Mouse (Mus musculus): ENCODE data around the gene Aco2. TPM values are rescaled to one million over a fixed set of nuclear protein-coding genes. Genes with fewer than 3 reads are reported as not detected.

The Aco2 gene
- polyA plus RNA-seq, 2 experiments: 127 to 158 TPM

GRCm38 (mm10) chr15:81958906-81959305 lies 86.8 kb downstream of the Aco2 start:
- H3K4me2 ChIP-seq (replicated peaks; ENCODE audit: low read depth, low read length, severe bottlenecking): no peak overlapping the region
- no peak overlapping the region for H3K4me3 ChIP-seq (replicated peaks; ENCODE audit: low read length)
- no peaks in the 10 kb centered on the region for H3K27me3 ChIP-seq (ENCODE audit: control insufficient read depth, insufficient read depth, low read length)
- 83% methylated on average over 3 of the region's 3 CpGs for WGBS
- H3K9me3 ChIP-seq (ENCODE audit: control insufficient read depth, low read length): no peaks in the 10 kb centered on the region
- ATAC-seq (ENCODE audit: low FRiP score, low read depth): no peak
- no peak overlapping the region for H3K9ac ChIP-seq (ENCODE audit: low read depth, low read length, severe bottlenecking)
- H3K27ac ChIP-seq (replicated peaks; ENCODE audit: low read depth, low read length): no peak overlapping the region
- no peak for TF ChIP-seq POLR2A (IDR thresholded peaks at IDR 0.05; ENCODE audit: borderline replicate concordance, extremely low read depth, insufficient read depth, insufficient read length)
- DNase-seq (ENCODE audit: low spot score): no peak
- H3K36me3 ChIP-seq (ENCODE audit: control insufficient read depth, insufficient read depth, low read length): peaks cover 18% of the 10 kb centered on the region
- H3K4me1 ChIP-seq (ENCODE audit: control insufficient read depth, insufficient read depth, low read length): no peaks in the 10 kb centered on the region

- TF ChIP-seq POLR2A (IDR thresholded peaks at IDR 0.05; ENCODE audit: borderline replicate concordance, extremely low read depth, insufficient read depth, insufficient read length): no peak
- Histone ChIP-seq H3K9me3 (ENCODE audit: control insufficient read depth, low read length) (no peaks in the 10 kb centered on the region), H3K4me2 (replicated peaks; ENCODE audit: low read depth, low read length, severe bottlenecking) (peak within 1 kb of the TSS; percentile 97), H3K9ac (ENCODE audit: low read depth, low read length, severe bottlenecking) (peak within 1 kb of the TSS; percentile 72), H3K27me3 (ENCODE audit: control insufficient read depth, insufficient read depth, low read length) (no peaks in the 10 kb centered on the region), H3K4me3 (replicated peaks; ENCODE audit: low read length) (peak within 1 kb of the TSS; percentile 67), H3K27ac (replicated peaks; ENCODE audit: low read depth, low read length) (peak within 1 kb of the TSS; percentile 68), H3K4me1 (ENCODE audit: control insufficient read depth, insufficient read depth, low read length) (no peaks in the 10 kb centered on the region), H3K36me3 (ENCODE audit: control insufficient read depth, insufficient read depth, low read length) (peaks cover 2% of the 10 kb centered on the region)
- ATAC-seq (ENCODE audit: low FRiP score, low read depth) (peak; percentile 98), DNase-seq (ENCODE audit: low spot score) (peak; percentile 99)
- under 1% methylated on average over 62 of the region's 77 CpGs for WGBS
These were observed 88.3 kb downstream of the Aco2 start, which contains the start of gene Pmm1 for GRCm38 (mm10) chr15:81960171-81961077. Gene Pmm1, minus strand, starts transcription at chr15:81960930.

GRCm38 (mm10) chr15:81961078-81961451 lies 89.0 kb downstream of the Aco2 start:
- Histone ChIP-seq H3K36me3 (ENCODE audit: control insufficient read depth, insufficient read depth, low read length) (no peaks in the 10 kb centered on the region; the same call in 1 of the 2 replicates), H3K9ac (ENCODE audit: low read depth, low read length, severe bottlenecking) (no peak overlapping the region), H3K9me3 (ENCODE audit: control insufficient read depth, low read length) (no peaks in the 10 kb centered on the region), H3K4me3 (replicated peaks; ENCODE audit: low read length) (peak overlapping the region; percentile 67), H3K27ac (replicated peaks; ENCODE audit: low read depth, low read length) (no peak overlapping the region), H3K4me2 (replicated peaks; ENCODE audit: low read depth, low read length, severe bottlenecking) (peak overlapping the region; percentile 97), H3K27me3 (ENCODE audit: control insufficient read depth, insufficient read depth, low read length) (no peaks in the 10 kb centered on the region), H3K4me1 (ENCODE audit: control insufficient read depth, insufficient read depth, low read length) (no peaks in the 10 kb centered on the region)
- no peak for TF ChIP-seq POLR2A (IDR thresholded peaks at IDR 0.05; ENCODE audit: borderline replicate concordance, extremely low read depth, insufficient read depth, insufficient read length)
- DNase-seq (ENCODE audit: low spot score): no peak
- ATAC-seq (ENCODE audit: low FRiP score, low read depth): no peak
- WGBS: under 1% methylated on average over 4 of the region's 8 CpGs

GRCm38 (mm10) chr15:81964262-81964661 lies 92.2 kb downstream of the Aco2 start:
- H3K4me2 ChIP-seq (replicated peaks; ENCODE audit: low read depth, low read length, severe bottlenecking): no peak overlapping the region
- H3K36me3 ChIP-seq (ENCODE audit: control insufficient read depth, insufficient read depth, low read length): no peaks in the 10 kb centered on the region
- no peaks in the 10 kb centered on the region for H3K4me1 ChIP-seq (ENCODE audit: control insufficient read depth, insufficient read depth, low read length)
- no peak overlapping the region for H3K4me3 ChIP-seq (replicated peaks; ENCODE audit: low read length)
- H3K27me3 ChIP-seq (ENCODE audit: control insufficient read depth, insufficient read depth, low read length): no peaks in the 10 kb centered on the region
- no peaks in the 10 kb centered on the region for H3K9me3 ChIP-seq (ENCODE audit: control insufficient read depth, low read length)
- no peak overlapping the region for H3K9ac ChIP-seq (ENCODE audit: low read depth, low read length, severe bottlenecking)
- WGBS: 29% methylated on average over 1 of the region's 1 CpGs
- TF ChIP-seq POLR2A (IDR thresholded peaks at IDR 0.05; ENCODE audit: borderline replicate concordance, extremely low read depth, insufficient read depth, insufficient read length): no peak
- no peak overlapping the region for H3K27ac ChIP-seq (replicated peaks; ENCODE audit: low read depth, low read length)
- no peak for DNase-seq (ENCODE audit: low spot score)
- no peak for ATAC-seq (ENCODE audit: low FRiP score, low read depth)

Other genes starting within 250 kb of the Aco2 start
- gene L3mbtl2, start 208.4 kb upstream of the Aco2 start, polyA plus RNA-seq (2012; rRNA removed): 16.2 and 18.1 TPM in 2 replicates
- 14.5 and 15.9 TPM in 2 replicates for gene L3mbtl2, start 208.4 kb upstream of the Aco2 start, polyA plus RNA-seq (2014; fragmentation: Nextera tagmentation; extraction: Ambion mirVana)
- gene Chadl, start 175.0 kb upstream of the Aco2 start, polyA plus RNA-seq (2012; rRNA removed): 46.3 and 87.4 TPM in 2 replicates
- 22.6 and 27.4 TPM in 2 replicates for gene Chadl, start 175.0 kb upstream of the Aco2 start, polyA plus RNA-seq (2014; fragmentation: Nextera tagmentation; extraction: Ambion mirVana)
- gene Zc3h7b, start 127.3 kb upstream of the Aco2 start, polyA plus RNA-seq (2012; rRNA removed): 61.9 and 70.8 TPM in 2 replicates
- gene Zc3h7b, start 127.3 kb upstream of the Aco2 start, polyA plus RNA-seq (2014; fragmentation: Nextera tagmentation; extraction: Ambion mirVana): 38.5 and 43.2 TPM in 2 replicates
- 69.7 and 74.3 TPM in 2 replicates for gene Rangap1, start 126.8 kb upstream of the Aco2 start, polyA plus RNA-seq (2012; rRNA removed)
- gene Rangap1, start 126.8 kb upstream of the Aco2 start, polyA plus RNA-seq (2014; fragmentation: Nextera tagmentation; extraction: Ambion mirVana): 83.7 and 86.6 TPM in 2 replicates
- gene Tef, start 69.9 kb upstream of the Aco2 start, polyA plus RNA-seq (2012; rRNA removed): 45.7 and 49.2 TPM in 2 replicates
- gene Tef, start 69.9 kb upstream of the Aco2 start, polyA plus RNA-seq (2014; fragmentation: Nextera tagmentation; extraction: Ambion mirVana): 25.5 and 29.3 TPM in 2 replicates
- gene Tob2, start 13.5 kb upstream of the Aco2 start, polyA plus RNA-seq (2012; rRNA removed): 23.7 and 28.1 TPM in 2 replicates
- 23.4 and 24.7 TPM in 2 replicates for gene Tob2, start 13.5 kb upstream of the Aco2 start, polyA plus RNA-seq (2014; fragmentation: Nextera tagmentation; extraction: Ambion mirVana)
- gene Phf5a, start 398 bp upstream of the Aco2 start, polyA plus RNA-seq (2012; rRNA removed): 91.7 and 96.8 TPM in 2 replicates
- gene Phf5a, start 398 bp upstream of the Aco2 start, polyA plus RNA-seq (2014; fragmentation: Nextera tagmentation; extraction: Ambion mirVana): 159 and 163 TPM in 2 replicates
- gene Polr3h, start 53.9 kb downstream of the Aco2 start, polyA plus RNA-seq (2012; rRNA removed): 20.5 and 25.0 TPM in 2 replicates
- gene Polr3h, start 53.9 kb downstream of the Aco2 start, polyA plus RNA-seq (2014; fragmentation: Nextera tagmentation; extraction: Ambion mirVana): 69.1 and 71.6 TPM in 2 replicates
- 16.2 and 23.6 TPM in 2 replicates for gene Csdc2, start 64.5 kb downstream of the Aco2 start, polyA plus RNA-seq (2012; rRNA removed)
- 13.5 and 14.3 TPM in 2 replicates for gene Csdc2, start 64.5 kb downstream of the Aco2 start, polyA plus RNA-seq (2014; fragmentation: Nextera tagmentation; extraction: Ambion mirVana)
- 40.7 and 41.5 TPM in 2 replicates for gene Pmm1, start 88.6 kb downstream of the Aco2 start, polyA plus RNA-seq (2012; rRNA removed)
- gene Pmm1, start 88.6 kb downstream of the Aco2 start, polyA plus RNA-seq (2014; fragmentation: Nextera tagmentation; extraction: Ambion mirVana): 33.3 and 34.8 TPM in 2 replicates
- gene 1700029P11Rik, start 108.2 kb downstream of the Aco2 start, polyA plus RNA-seq (2012; rRNA removed): not detected in 2 replicates
- gene 1700029P11Rik, start 108.2 kb downstream of the Aco2 start, polyA plus RNA-seq (2014; fragmentation: Nextera tagmentation; extraction: Ambion mirVana): not detected in 2 replicates
- gene Xrcc6, start 115.5 kb downstream of the Aco2 start, polyA plus RNA-seq (2012; rRNA removed): 29.3 and 37.2 TPM in 2 replicates
- gene Xrcc6, start 115.5 kb downstream of the Aco2 start, polyA plus RNA-seq (2014; fragmentation: Nextera tagmentation; extraction: Ambion mirVana): 71.8 and 74.0 TPM in 2 replicates
- gene Desi1, start 161.6 kb downstream of the Aco2 start, polyA plus RNA-seq (2012; rRNA removed): 30.5 and 34.8 TPM in 2 replicates
- 26.3 and 29.8 TPM in 2 replicates for gene Desi1, start 161.6 kb downstream of the Aco2 start, polyA plus RNA-seq (2014; fragmentation: Nextera tagmentation; extraction: Ambion mirVana)
- 155 and 182 TPM in 2 replicates for gene Snu13, start 175.3 kb downstream of the Aco2 start, polyA plus RNA-seq (2012; rRNA removed)
- 268 and 280 TPM in 2 replicates for gene Snu13, start 175.3 kb downstream of the Aco2 start, polyA plus RNA-seq (2014; fragmentation: Nextera tagmentation; extraction: Ambion mirVana)
- gene 4930407I10Rik, start 186.8 kb downstream of the Aco2 start, polyA plus RNA-seq (2012; rRNA removed): 0.01 TPM in 1 of 2 replicates, not detected in the other
- 0.06 TPM in 1 of 2 replicates, not detected in the other for gene 4930407I10Rik, start 186.8 kb downstream of the Aco2 start, polyA plus RNA-seq (2014; fragmentation: Nextera tagmentation; extraction: Ambion mirVana)
- gene Mei1, start 197.7 kb downstream of the Aco2 start, polyA plus RNA-seq (2012; rRNA removed): 0.14 and 0.16 TPM in 2 replicates
- gene Mei1, start 197.7 kb downstream of the Aco2 start, polyA plus RNA-seq (2014; fragmentation: Nextera tagmentation; extraction: Ambion mirVana): 0.12 TPM in 1 of 2 replicates, not detected in the other